Comparison of ENCODE assay signal across 11 mouse cellular contexts in genomic region chr17:33755418-33756107, GRCm38 (mm10). TPM values are rescaled to one million over a fixed set of nuclear protein-coding genes. Genes with fewer than 3 reads are reported as not detected.
A peak's percentile ranks its signal among the peaks of the same experiment; 100 is the strongest.
DNase-seq lines count a peak whose midpoint lies in the region; ATAC-seq and TF ChIP-seq lines count a peak whose summit lies in the region.
"Had no signal": no experiment of that assay in that cellular context is flagged by ENCODE, and none has a peak within 500 bp of the region (broad histone marks: within the 10 kb centered on the region; RNA-seq: fewer than 3 reads in every experiment).

No protein-coding gene starts in this region.

- 76% methylated on average over 10 of the region's 10 CpGs for WGBS in intestine, embryonic 15.5 days
- 70% methylated on average over 10 of the region's 10 CpGs for WGBS in intestine, embryonic 16.5 days
- 79% methylated on average over 10 of the region's 10 CpGs for WGBS in limb, embryonic 14.5 days

- H3K27me3 ChIP-seq in intestine, embryonic 15.5 days (replicated peaks) = no peaks in the 10 kb centered on the region
- no peaks in the 10 kb centered on the region for H3K27me3 ChIP-seq in intestine, embryonic 16.5 days (replicated peaks; ENCODE audit: control insufficient read depth, insufficient read depth, low read length)
- H3K27me3 ChIP-seq in Patski = no peaks in the 10 kb centered on the region
- H3K27me3 ChIP-seq in limb, embryonic 14.5 days (ENCODE audit: control insufficient read depth, insufficient read depth, low read length) = no peaks in the 10 kb centered on the region

- TF ChIP-seq CTCF in Patski (IDR thresholded peaks at IDR 0.05) = no peak

- H3K4me2 ChIP-seq in intestine, embryonic 15.5 days (replicated peaks) = 0 out of 2 replicates have a peak overlapping the region, but pooled peaks have one; percentile 6
- H3K4me2 ChIP-seq in intestine, embryonic 16.5 days (ENCODE audit: low read depth, low read length) = no peak overlapping the region
- H3K4me2 ChIP-seq in limb, embryonic 14.5 days (replicated peaks; ENCODE audit: low read depth, low read length, severe bottlenecking) = no peak overlapping the region

- H3K9me3 ChIP-seq in intestine, embryonic 15.5 days = no peaks in the 10 kb centered on the region
- no peaks in the 10 kb centered on the region for H3K9me3 ChIP-seq in intestine, embryonic 16.5 days (ENCODE audit: control insufficient read depth, low read length)
- H3K9me3 ChIP-seq in limb, embryonic 14.5 days (ENCODE audit: control insufficient read depth, low read length) = no peaks in the 10 kb centered on the region

- H3K4me1 ChIP-seq in intestine, embryonic 15.5 days (replicated peaks) = peaks cover 42% of the 10 kb centered on the region
- peaks cover 36% of the 10 kb centered on the region for H3K4me1 ChIP-seq in intestine, embryonic 16.5 days (ENCODE audit: control insufficient read depth, insufficient read depth, low read length)
- peaks cover 15% of the 10 kb centered on the region for H3K4me1 ChIP-seq in limb, embryonic 14.5 days (ENCODE audit: control insufficient read depth, insufficient read depth, low read length)

- no peak overlapping the region for H3K27ac ChIP-seq in intestine, embryonic 15.5 days
- H3K27ac ChIP-seq in intestine, embryonic 16.5 days (ENCODE audit: low read length) = no peak overlapping the region
- H3K27ac ChIP-seq in limb, embryonic 14.5 days (replicated peaks; ENCODE audit: low read depth, low read length) = no peak overlapping the region
- H3K27ac ChIP-seq: liver, embryonic 14.5 days had no signal

- ATAC-seq in intestine, embryonic 15.5 days = no peak
- no peak for ATAC-seq in intestine, embryonic 16.5 days
- peak; percentile 34 for ATAC-seq in Patski
- ATAC-seq in limb, embryonic 14.5 days (ENCODE audit: low FRiP score, low read depth) = no peak
- no peak for ATAC-seq in CD4-positive, CD25-positive, alpha-beta regulatory T cell, adult 4 months

- no peaks in the 10 kb centered on the region for H3K36me3 ChIP-seq in intestine, embryonic 15.5 days
- no peaks in the 10 kb centered on the region; the same call in 1 of the 2 replicates for H3K36me3 ChIP-seq in intestine, embryonic 16.5 days (ENCODE audit: control insufficient read depth, insufficient read depth, low read length)
- peaks cover 12% of the 10 kb centered on the region for H3K36me3 ChIP-seq in limb, embryonic 14.5 days (ENCODE audit: control insufficient read depth, insufficient read depth, low read length)

- H3K9ac ChIP-seq in intestine, embryonic 15.5 days = no peak overlapping the region; the same call in 1 of the 2 replicates
- no peak overlapping the region for H3K9ac ChIP-seq in intestine, embryonic 16.5 days (ENCODE audit: low read depth, low read length)
- H3K9ac ChIP-seq in limb, embryonic 14.5 days (ENCODE audit: low read depth, low read length, severe bottlenecking) = 0 out of 2 replicates have a peak overlapping the region, but pooled peaks have one; percentile 4
- H3K9ac ChIP-seq: liver, embryonic 14.5 days had no signal

- H3K4me3 ChIP-seq in intestine, embryonic 15.5 days (replicated peaks) = no peak overlapping the region
- H3K4me3 ChIP-seq in intestine, embryonic 16.5 days (ENCODE audit: low read length) = no peak overlapping the region
- H3K4me3 ChIP-seq in limb, embryonic 14.5 days (replicated peaks; ENCODE audit: low read length) = no peak overlapping the region

- POLR2A ChIA-PET in Patski (lab: Charles Lee) = interaction anchor here (1.0 kb wide), 1 partner anchor 27 kb away, joined by 3 read pairs; no protein-coding TSS in a partner anchor

- peak; percentile 66 for DNase-seq in Patski (ENCODE audit: low read depth, low spot score)
- peak; percentile 77 to 82 for DNase-seq in adrenal gland, postnatal 36 days
- DNase-seq in limb, embryonic 14.5 days (ENCODE audit: low spot score) = no peak
- no peak for DNase-seq in thymus, postnatal 4 days
- DNase-seq in layer of hippocampus, postnatal 14 days (ENCODE audit: low spot score in 2 of 2) = no peak
- DNase-seq: embryo, embryonic 11 days; right cerebral cortex, adult 18-20 months had no signal

- no peak for TF ChIP-seq POLR2A in limb, embryonic 14.5 days (IDR thresholded peaks at IDR 0.05; ENCODE audit: borderline replicate concordance, extremely low read depth, insufficient read depth, insufficient read length)

- in situ Hi-C loops in Patski (cut with MboI; ENCODE audit: low pct_unique_long_range_greater_than_20kb) = no loop called here

- CTCF ChIA-PET in Patski (lab: Charles Lee) = interaction anchor here (0.7 to 1.2 kb wide), 3 partner anchors 24 to 56 kb away, joined by 3 to 4 read pairs (median 3); no protein-coding TSS in a partner anchor

RNA-seq across cellular contexts. Expression of gene Rab11b, which starts 4.8 kb away (rescaled TPM):
- 206 and 218 TPM in 2 replicates for polyA plus RNA-seq in intestine, embryonic 15.5 days (2015; fragmentation: Nextera tagmentation; extraction: Ambion mirVana)
- 193 and 220 TPM in 2 replicates for polyA plus RNA-seq in intestine, embryonic 16.5 days (2015; fragmentation: Nextera tagmentation; extraction: Ambion mirVana)
- polyA plus RNA-seq in Patski (2021) = 222 TPM
- total RNA-seq in adrenal gland, postnatal 36 days (2021) = 100 to 1,000 TPM; 231 to 299 TPM
- 312 and 394 TPM in 2 replicates for polyA plus RNA-seq in limb, embryonic 14.5 days (2012; rRNA removed)
- 192 and 221 TPM in 2 replicates for polyA plus RNA-seq in limb, embryonic 14.5 days (2014; fragmentation: Nextera tagmentation; extraction: Ambion mirVana)
- polyA plus RNA-seq in CD4-positive, CD25-positive, alpha-beta regulatory T cell, adult 4 months (2017; shearing (Covaris generic)) = 100 to 1,000 TPM; 257 to 400 TPM
- 100 to 1,000 TPM; 281 to 286 TPM for total RNA-seq in layer of hippocampus, postnatal 14 days (2021)

RNA-seq across cellular contexts. Expression of gene Angptl4, which starts 26.1 kb away (rescaled TPM):
- 20.7 and 23.4 TPM in 2 replicates for polyA plus RNA-seq in intestine, embryonic 15.5 days (2015; fragmentation: Nextera tagmentation; extraction: Ambion mirVana)
- polyA plus RNA-seq in intestine, embryonic 16.5 days (2015; fragmentation: Nextera tagmentation; extraction: Ambion mirVana) = 22.4 and 24.5 TPM in 2 replicates
- polyA plus RNA-seq in Patski (2021) = 1.8 TPM
- total RNA-seq in adrenal gland, postnatal 36 days (2021) = 100 to 1,000 TPM in 1 of 2 experiments, 10 to 100 TPM in 1; 62.7 to 110 TPM
- polyA plus RNA-seq in limb, embryonic 14.5 days (2012; rRNA removed) = 29.7 and 32.6 TPM in 2 replicates
- polyA plus RNA-seq in limb, embryonic 14.5 days (2014; fragmentation: Nextera tagmentation; extraction: Ambion mirVana) = 44.2 and 61.1 TPM in 2 replicates
- polyA plus RNA-seq in CD4-positive, CD25-positive, alpha-beta regulatory T cell, adult 4 months (2017; shearing (Covaris generic)) = 1 to 10 TPM; 4.4 to 6.1 TPM
- 1 to 10 TPM; 4.8 to 5.8 TPM for total RNA-seq in layer of hippocampus, postnatal 14 days (2021)

RNA-seq across cellular contexts. Expression of gene March2, which starts 37.1 kb away (rescaled TPM):
- polyA plus RNA-seq in intestine, embryonic 15.5 days (2015; fragmentation: Nextera tagmentation; extraction: Ambion mirVana) = 49.4 and 52.7 TPM in 2 replicates
- polyA plus RNA-seq in intestine, embryonic 16.5 days (2015; fragmentation: Nextera tagmentation; extraction: Ambion mirVana) = 50.4 and 54.7 TPM in 2 replicates
- polyA plus RNA-seq in Patski (2021) = 77.2 TPM
- total RNA-seq in adrenal gland, postnatal 36 days (2021) = 100 to 1,000 TPM in 1 of 2 experiments, 10 to 100 TPM in 1; 92.9 to 119 TPM
- polyA plus RNA-seq in limb, embryonic 14.5 days (2012; rRNA removed) = 42.7 and 56.3 TPM in 2 replicates
- polyA plus RNA-seq in limb, embryonic 14.5 days (2014; fragmentation: Nextera tagmentation; extraction: Ambion mirVana) = 56.2 and 58.1 TPM in 2 replicates
- polyA plus RNA-seq in CD4-positive, CD25-positive, alpha-beta regulatory T cell, adult 4 months (2017; shearing (Covaris generic)) = 10 to 100 TPM; 23.1 to 24.4 TPM
- total RNA-seq in layer of hippocampus, postnatal 14 days (2021) = 10 to 100 TPM; 84.7 to 89.0 TPM

RNA-seq across cellular contexts. Expression of gene Kank3, which starts 54.8 kb away (rescaled TPM):
- polyA plus RNA-seq in intestine, embryonic 15.5 days (2015; fragmentation: Nextera tagmentation; extraction: Ambion mirVana) = 23.0 and 30.5 TPM in 2 replicates
- polyA plus RNA-seq in intestine, embryonic 16.5 days (2015; fragmentation: Nextera tagmentation; extraction: Ambion mirVana) = 22.7 and 23.5 TPM in 2 replicates
- polyA plus RNA-seq in Patski (2021) = 4.1 TPM
- total RNA-seq in adrenal gland, postnatal 36 days (2021) = 10 to 100 TPM; 72.2 to 90.5 TPM
- 45.3 and 52.3 TPM in 2 replicates for polyA plus RNA-seq in limb, embryonic 14.5 days (2012; rRNA removed)
- polyA plus RNA-seq in limb, embryonic 14.5 days (2014; fragmentation: Nextera tagmentation; extraction: Ambion mirVana) = 31.1 and 32.1 TPM in 2 replicates
- polyA plus RNA-seq in CD4-positive, CD25-positive, alpha-beta regulatory T cell, adult 4 months (2017; shearing (Covaris generic)) = 1 to 10 TPM; 6.3 to 8.9 TPM
- total RNA-seq in layer of hippocampus, postnatal 14 days (2021) = 10 to 100 TPM; 45.2 to 48.1 TPM

Comparison
In these comparisons a context has a peak if more than half of its experiments do, and no peak if none do; other contexts are left out.
1. DNase-seq: peak in Patski (single experiment) and adrenal gland, postnatal 36 days (2 of 2); none in limb, embryonic 14.5 days (single experiment), thymus, postnatal 4 days (single experiment) and layer of hippocampus, postnatal 14 days (0 of 2).